Mouse (Mus musculus) gastrocnemius, postnatal 10 days (tissue): ENCODE measurements at regions not wholly inside any gene's neighbourhood (a gene's known extent, or its start where the extent isn't known, plus 50 kb on each side); places are given as distances from the start of the nearest gene placed in this dataset.
"Not testable (repeated sequence)": the region's sequence is repeated elsewhere in the genome, so short reads cannot be mapped to it uniquely, and the experiment has no call there.

ENCODE experiments used
- DNase-seq: peaks from one replicate; pipeline ENCODE4 v3.0.0; 2021; ENCODE audit warnings: mixed read lengths

DNA sequence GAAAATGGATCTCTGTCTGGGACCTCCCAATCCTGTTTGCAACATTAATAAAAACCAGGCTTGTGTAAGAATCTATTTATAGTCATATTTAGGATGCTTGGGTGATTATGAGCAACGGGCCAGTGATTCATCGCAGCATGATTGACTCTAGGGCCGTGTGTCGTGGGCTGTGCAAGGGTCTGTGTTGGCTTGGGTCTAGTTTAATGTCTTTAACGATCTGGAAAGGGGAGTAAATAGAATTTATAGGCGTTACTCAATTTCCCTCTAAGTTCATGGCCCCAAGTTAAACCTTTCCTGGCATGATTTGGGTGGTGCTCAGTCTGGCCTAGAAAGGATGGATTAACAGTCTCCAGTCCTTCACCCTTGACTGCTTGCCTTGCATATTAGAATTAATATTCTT lies 149.9 kb upstream of the Fer start:
- DNase-seq: no peak

DNA sequence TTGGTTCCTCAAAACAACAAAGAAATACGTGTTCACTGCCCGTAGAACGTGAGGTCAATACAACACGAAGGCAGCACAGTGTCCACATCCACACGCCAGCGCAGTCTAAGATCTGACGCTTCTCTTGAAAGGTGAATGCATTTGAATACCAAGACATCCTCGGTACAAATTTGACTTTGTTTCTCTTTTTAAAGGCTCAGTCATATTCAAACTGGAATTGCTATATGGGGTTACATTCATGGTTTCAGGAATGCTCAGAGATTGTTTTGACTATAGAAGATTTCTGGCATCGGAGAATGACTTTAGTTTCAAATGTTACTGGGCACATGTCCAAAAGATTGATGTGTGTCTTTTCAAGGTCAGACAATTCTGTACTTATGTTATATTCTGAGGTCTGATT lies 147.2 kb upstream of the Fer start:
- DNase-seq: no peak

DNA sequence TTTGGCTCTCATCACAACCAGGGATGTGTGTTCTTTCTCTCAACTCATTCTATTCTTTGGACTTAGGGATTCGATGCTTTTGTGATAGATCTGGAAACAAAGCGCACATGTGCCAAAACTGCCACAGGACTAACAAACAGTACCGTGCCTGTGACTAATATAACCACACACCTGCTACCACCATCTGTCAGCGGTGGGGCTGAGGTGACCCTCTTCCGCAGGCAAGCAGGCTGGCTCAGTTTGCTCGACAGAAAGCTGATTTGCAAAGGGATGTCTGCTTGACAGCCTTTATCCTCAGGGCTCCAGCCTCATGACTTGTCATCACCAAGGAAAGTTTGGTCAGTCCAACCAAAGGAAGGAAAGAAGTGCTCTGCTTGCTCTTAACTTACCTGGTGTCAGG lies 146.7 kb upstream of the Fer start:
- DNase-seq: no peak

DNA sequence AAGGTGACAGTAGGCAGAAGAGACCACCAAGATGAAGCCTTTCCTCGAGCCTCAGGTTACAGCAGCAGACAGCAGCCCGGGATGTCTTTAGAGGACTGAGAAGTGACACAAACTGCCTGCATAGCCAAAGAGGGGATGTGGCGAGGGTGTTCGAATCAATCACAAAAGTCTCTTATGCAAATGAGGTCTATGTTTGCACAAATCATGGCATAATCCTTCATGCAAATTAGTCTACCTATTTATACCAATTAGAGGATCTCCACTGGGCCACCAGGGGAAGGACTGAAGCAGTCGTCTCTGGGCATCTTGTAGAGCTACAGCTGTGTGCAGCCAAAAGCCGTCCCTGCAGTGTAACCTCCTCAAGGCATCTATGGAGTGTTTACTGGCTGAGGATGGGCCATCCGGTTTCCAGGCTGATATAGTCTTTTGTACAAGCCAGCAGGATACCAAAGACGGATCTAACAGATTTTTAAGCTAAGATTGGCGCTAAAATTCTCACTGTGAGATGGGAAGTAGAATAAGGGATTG lies 145.7 kb upstream of the Fer start:
- no peak for DNase-seq

DNA sequence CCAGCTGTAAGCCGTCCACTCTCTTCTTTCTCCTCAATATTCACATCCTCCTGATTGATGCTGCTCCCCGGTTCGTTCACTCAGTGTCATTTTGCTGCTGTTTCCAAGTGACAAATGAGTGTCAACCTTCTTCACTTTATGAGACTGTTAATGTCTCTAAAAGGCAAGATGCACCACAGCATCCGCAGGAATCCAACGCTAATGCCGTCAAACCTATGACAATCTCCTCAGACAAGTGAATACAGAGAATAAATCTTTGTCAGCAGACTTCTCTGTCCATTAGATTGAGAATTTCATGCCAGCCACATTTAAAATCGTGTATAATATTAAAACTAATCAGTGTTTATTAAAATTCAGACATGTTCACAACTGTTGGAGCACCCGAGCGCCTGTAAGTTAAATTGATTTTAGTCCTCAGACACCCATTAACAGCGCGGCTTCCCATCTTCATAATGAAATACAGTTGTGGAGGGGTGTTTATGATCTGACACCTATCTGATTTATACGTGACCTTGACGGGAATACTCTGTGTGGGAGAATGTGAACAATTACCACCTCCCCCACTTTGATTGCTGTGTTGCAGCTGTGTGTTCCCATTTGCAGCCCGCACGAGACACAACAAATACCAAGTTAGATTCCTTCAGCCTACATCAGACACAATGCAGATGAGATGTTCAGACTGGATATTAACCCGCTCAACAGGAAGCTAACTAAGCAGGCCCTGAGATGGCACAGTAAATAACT lies 143.7 kb upstream of the Fer start:
- DNase-seq: no peak

DNA sequence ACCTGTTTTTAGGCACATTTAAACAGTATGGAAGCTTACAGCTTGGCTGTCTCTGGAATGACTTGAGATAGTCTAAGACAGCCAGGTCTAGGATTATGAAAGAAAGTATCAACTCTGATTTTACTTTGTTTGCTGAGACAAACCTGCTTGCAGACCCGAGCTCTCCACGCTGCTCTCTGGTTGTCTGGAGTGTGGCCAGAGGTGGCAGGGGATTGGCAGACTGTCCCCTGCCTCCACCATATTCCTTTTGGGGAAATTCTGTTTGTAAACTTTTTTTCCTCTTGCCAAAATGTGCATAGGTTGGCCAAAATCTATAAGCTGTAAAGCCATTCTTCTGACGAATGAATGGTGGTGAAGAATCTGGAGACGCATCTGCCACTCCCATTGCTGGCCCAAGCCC lies 143.1 kb upstream of the Fer start:
- no peak for DNase-seq

DNA sequence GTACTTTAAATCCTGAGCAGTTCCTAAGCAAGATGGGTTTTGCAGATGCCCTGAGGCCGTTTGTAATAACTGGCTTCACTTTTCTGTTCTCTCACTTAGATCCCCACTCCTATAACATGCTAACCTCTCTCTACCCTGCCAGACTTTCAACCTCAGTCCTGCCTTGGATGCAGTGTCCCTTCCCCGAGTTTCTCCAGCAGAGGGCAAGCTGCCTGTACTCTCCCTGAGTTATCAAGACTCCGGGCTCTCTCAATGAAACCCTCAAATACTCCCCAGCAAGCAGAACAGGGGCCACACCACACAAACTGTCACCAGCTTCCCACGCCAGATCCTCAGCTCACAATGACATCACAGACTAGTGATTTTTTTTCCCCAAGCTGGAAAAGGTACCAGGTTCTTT lies 142.0 kb upstream of the Fer start:
- DNase-seq: no peak

DNA sequence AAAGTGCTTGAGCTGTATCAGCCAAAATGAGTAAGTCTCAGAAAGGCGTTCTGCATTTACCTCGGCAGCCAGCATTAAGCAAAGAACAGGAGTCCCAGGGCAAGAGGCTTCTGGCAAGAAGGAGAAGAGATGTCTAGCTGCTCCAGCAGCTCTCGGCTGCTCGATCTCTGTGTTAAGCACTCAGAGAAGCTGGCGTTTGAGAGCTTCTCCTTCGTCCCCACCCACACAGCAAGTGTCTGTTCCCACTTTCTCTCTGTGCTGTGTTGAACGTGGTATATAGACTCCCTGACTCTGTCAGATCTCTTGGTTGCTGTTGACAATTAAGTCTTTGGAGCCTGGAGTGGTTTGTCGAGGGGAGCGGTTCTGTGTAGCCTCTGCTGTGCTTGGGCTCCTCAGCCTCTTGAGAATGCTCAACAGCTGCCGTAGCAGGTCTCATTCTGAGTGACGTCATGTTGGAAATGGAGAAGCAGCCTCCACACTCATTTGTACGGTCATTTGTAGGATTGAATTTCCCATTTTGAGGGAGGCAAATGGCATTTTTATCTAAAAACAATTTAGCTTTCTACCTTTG lies 140.3 kb upstream of the Fer start:
- DNase-seq: no peak

DNA sequence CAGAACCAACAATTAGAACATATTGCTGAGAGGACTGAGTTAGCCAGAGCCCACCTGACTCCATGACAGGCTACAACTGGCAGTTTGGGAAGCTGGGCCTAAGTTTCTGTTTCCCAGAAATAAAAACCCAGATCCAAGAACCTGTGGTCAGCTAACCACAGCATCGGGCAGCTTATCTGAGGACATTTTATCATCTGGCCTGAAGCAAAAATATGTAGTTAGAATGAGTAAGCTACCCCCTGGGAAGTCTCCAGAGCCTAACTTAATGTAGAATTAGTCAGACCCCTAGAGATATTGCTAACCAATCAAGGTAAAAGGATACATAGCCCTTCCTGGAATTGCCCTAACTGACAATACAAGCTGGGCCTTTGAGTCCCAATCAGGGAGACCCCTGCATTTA lies 124.7 kb upstream of the Fer start:
- DNase-seq: no peak

DNA sequence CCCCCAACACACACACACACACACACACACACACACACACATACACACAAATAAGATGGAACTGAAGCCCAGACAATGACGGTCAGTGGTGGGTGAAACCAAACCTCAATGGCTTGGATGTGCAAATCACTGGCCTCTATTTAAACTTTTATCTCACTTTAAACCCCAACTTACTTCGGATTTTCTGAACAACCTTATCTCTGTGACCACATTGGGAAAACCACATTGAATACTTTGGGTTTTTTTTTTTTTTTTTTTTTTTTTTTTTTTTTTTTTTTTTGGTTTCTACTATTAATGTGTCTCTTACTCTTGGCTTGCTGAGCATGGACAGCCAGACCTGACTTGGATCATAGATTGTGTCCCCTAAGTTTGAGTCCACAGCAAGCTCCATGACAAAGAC lies 123.2 kb upstream of the Fer start:
- DNase-seq: no peak

DNA sequence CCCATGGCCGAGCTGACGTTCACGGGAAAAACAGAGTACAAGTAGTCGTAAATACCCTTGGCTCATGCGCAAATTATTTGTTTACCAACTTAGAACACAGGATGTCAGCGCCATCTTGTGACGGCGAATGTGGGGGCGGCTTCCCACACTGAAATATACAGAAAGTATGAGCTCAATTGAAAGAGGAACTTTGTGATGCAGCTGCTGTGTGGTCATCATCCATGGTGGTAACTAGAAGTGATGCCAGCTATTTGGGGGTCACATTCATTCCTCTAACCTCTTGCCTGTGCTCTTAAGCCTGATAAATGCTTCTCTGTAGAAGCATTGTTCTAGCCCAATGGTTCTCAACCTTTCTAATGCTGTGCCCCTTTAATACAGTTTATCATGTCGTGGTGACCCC lies 113.6 kb upstream of the Fer start:
- not testable (repeated sequence) for DNase-seq

DNA sequence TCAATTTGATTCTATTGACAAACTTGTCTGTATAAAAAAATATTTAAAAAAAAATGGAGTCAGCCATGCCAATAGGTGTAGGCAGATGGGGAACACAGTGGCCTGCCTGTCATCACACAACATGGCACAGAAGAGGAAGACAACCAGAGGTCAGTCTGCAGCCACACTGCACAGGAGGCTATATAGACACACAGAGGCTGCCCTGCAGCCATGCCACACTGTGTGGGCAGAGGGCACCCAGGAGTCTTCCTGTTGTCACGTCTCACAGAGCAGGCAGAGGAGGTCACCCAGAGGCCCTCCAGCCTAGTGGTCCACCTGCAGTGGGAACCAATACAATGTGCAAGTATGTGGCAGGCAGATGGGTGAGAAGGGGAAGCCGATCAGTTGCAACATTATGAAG lies 108.5 kb upstream of the Fer start:
- no peak for DNase-seq

DNA sequence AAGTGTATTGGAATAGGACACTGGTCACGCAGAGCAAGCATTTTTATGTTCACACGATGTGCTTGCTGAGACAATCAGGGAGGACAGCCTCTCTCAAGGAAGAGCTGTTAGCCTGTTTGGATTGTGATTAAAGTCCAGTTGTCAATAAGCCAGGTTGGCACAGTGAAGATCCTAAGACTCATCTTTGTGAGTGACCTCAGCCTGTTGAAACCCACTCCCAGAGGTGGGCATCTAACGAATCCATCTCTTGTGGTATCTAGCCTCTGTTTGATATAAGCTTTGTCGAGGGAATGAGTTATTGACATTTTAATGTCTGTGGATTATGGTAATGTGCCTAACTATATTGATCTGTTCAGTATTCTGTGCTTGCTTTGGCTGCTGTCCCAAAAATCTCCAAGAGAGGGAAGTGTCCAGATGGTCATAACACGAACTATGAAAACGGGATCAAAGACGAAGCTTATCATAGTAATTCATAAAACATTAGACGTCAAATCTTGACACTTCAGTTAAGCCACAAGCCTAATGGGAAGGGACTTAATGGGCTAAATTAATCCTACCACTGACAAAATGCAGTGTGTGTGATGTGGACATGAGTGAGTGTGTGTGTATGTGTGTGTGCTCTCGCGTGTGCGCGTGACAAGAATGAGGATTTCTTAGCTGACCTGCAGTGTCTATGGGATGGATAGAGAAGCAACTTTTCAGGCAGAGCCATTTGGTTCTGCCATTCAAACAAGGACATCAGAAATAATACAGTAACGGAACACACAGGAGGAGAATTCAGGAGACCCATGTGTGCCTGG lies 104.8 kb upstream of the Fer start:
- DNase-seq: no peak

DNA sequence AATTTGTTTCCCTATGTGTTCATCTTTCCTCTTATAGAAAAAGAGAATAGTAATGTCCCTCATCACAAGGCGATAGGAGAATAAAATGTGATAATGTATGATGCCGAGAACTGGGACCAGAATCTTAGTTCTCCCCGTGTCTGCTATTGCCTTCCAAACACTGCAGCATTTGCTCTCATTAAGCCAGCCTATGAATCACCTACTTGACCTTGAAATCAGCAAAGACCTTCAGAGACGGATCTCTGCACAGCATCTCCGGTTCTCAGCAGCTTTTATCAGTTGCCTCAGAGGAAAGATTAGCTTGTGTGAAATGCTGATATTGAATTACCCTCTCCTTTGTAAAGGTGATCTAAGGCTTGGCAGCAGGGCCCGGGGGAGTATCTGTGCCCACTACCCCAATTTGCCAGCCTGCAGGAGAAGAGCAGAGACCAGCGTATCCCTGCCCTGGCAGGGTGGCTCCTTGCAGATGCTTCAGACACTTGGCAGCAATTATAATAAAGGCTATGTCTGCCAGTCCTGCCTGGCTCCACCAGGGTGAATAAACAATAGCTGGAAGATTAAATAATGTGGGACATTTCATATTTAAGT lies 104.0 kb upstream of the Fer start:
- no peak for DNase-seq

DNA sequence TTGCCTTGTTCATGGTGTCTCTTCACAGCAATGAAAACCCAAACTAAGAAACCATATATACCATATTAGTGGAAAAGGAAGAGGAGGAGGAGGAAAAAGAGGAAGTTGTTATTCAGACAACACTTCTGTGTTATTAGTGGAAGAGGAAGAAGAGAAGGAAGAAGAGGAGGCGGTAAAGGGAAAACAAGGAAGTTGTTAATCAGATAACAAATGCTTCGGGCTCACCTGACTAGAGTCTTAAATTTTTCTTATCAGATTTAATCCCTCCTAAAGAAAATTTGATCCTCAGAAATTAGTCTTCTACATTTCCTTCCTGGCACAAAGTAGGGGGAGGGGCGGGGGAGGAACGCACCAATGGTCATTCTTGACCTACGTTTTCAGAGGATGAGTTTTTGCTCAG lies 101.8 kb upstream of the Fer start:
- DNase-seq: no peak

DNA sequence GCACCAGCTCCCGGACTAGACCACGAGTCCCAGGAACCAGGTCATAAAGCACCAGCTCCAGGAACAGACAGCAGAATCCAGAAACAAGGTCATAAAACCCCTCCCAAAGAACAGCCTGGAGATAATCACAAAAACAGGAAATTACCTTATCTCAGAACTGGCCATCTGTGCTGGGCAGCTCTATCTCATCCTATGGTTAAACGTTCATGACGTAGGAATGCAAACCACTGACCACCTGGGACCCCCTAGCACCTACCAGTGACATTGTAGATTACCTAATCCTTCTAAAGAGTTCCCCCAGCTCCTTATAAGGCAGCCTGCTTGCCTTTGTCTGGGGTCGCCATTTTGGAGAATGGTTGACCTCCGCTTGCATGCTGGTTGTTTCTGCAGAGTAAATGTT lies 91.8 kb upstream of the Fer start:
- no peak for DNase-seq

DNA sequence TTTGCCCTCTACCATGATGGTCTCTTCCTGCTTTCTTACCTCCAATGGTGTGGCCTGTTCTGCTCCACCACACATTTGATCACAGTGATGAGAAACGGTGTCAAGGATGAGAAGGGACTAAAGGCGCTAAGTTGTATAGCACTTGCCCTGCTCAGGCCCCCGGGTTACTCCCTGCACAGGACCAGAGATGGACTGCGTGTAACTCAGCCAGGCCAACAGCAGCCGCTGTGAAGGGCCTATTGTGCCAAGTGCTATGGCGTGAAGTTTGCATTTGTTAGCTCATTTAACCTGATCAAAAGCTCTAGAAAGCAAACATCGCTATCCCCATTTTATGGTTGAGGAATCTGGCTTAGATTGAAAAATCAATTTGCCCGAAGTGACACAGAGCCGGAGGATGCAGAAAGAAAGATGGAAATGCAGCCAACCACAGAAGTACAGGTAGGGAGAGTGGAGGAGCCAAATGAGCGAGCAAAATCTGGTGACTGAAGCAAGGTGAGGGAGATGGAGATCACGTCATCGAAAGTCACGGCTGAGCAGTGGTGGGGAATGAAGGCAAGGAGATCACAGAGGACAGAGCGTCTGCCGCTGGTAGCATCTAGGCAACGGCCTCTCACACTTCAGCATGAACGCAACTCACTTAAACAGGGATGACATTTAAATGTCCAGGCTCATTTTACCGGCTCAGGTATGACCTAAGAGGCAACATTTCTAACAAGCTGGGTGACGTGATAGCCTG lies 78.3 kb upstream of the Fer start:
- no peak for DNase-seq

DNA sequence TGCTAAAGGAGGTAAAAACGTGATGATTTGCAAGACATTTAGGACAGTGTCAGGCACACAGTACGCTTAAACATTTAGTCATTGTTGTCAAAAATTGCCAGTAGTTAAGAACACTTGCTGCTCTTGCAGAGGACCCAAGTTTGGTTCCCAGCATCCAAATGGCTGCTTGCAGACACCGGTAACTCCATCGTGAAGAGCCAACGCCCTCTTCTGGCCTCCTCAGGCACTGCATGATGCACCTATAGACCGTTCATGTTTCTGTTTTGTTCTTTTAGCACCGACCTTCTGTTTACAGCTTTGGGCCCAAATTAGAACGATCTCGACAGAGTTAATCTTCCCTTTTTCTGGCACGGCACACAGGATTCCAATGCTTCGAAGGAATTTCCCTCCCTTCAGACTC lies 76.4 kb upstream of the Fer start:
- DNase-seq: no peak

DNA sequence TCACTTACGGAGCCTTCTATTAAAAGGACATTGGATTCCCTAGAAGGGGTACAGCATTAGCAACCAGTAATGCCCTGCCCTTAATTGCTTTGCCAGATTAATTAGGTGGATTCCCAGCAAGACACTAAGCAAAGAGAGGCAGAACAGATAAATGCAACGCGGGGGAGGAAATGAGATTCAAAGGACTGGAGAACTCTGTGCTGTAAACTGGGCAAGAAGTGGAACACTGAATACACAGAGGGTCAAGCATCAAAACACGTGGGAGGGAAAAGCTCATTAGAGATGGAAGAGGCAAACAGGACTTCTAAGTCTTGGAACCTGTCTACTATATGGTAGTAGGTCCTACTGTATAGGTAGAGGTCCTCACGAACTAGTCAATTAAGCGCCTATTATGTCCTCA lies 68.5 kb upstream of the Fer start:
- DNase-seq: no peak

DNA sequence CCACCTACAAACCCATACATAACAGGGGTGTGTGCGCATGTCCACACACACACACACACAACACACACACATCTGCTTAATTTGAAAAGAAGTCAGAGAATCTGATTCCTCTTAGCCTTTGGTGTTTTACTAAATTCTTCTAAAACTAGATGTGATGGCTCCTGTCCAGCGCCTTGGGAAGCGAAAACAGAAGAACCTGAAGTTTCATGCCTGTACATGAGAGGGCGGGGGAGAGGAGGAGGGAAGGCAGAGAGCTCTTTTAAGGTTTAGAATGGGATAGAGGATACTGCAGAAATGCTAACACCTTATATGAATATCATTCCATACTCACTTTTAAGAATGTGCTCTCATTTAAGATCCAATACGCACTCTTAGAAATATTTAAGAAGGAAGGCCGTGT lies 64.5 kb upstream of the Fer start:
- DNase-seq: no peak

DNA sequence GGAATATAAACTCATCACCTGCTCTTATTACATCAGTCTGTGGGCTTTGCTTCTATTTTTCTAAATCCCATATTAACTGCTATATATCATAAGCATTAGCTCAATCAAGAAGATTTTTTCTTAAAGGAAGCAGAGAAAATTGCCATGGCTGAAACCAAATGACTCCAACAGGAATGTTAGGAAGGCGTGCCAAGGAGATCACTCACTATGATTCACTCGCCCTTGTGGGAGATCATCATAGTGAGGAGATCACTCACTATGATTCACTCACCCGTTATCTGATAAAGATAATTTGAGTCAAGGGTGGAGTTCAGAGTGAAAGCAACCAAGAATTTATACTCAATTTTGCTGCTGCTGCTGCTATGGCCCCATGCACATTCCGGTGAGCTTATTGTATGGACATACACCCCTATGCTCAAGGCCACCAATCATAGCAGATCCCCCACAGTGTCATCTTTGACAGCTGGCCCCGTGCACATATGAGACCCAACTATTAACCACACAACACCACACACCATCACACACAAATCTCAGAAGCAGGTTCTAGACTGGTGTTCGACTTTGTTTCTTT lies 63.8 kb upstream of the Fer start:
- no peak for DNase-seq

DNA sequence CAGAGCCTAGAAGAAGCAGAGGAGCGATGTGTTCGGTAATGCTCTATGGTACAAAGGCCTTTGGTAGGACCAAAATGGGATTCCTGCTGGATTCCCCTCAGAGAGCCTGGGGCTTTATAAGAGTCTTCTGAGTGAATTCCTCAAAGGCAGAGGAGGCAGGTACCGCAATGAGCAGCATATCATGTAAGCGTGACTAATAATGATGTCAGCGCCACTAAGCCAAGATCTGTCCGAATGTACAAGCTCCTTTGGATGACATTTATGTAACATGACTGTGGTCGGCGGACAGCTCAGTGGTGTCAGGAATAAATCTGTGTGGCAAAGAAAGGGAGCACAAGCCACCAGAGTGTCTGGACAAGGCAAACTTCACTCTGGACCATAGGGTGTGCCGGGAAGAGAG lies 61.5 kb upstream of the Fer start:
- no peak for DNase-seq
